Mouse (Mus musculus) lung, postnatal 25 days (tissue): Measurements from ENCODE around the gene Magi1.
A peak's percentile ranks its signal among the peaks of the same experiment; 100 is the strongest.

Source experiments
- DNase-seq: peaks from one replicate; pipeline ENCODE4 v3.0.0; 2022; ENCODE audit warnings: low spot score

Gene Magi1

DNA sequence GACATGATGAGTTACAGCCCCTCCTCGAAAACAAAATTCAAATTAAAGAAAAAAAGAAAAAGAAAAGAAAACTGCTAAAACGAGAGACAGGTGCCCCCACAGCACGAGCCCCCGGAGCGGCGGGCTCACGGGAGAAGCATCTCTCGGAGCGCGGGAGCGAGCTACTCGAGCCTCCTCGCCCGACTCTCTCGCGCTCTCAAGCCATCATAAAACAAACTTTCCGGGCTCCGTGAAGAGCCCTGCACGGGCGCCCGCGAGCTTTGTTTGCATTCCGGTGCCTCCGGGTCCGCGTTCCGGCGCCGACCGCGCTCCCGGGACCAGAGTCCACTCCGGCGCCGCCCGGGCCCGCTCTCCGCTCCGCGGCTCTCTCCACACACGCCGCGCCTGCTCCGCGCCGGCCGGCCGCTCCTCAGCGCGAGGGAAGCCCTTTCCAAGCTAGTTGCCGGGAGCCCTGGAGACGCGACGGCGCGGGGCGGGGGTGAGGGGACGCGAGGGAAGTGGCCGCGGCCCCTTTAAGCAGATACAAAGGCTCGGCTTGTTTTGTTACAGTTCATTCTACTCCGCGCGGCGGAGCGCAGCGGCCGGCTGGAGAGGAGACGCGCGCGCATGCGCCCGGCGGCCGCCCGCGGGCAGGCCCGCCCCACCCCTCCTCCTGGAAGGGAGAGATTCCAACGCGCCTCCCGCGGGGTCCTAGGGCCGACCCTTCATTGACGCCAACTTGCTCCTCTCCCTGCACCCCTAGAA lies at the start of gene Magi1:
Gene Magi1 (minus strand): TSS at position 600 of the 744 bp plus-strand sequence.
- peak; percentile 93 for DNase-seq

- DNase-seq: peak; percentile 31
Observed at GRCm38 (mm10) chr6:94327143-94327542, 43.4 kb upstream of the Magi1 start.

DNA sequence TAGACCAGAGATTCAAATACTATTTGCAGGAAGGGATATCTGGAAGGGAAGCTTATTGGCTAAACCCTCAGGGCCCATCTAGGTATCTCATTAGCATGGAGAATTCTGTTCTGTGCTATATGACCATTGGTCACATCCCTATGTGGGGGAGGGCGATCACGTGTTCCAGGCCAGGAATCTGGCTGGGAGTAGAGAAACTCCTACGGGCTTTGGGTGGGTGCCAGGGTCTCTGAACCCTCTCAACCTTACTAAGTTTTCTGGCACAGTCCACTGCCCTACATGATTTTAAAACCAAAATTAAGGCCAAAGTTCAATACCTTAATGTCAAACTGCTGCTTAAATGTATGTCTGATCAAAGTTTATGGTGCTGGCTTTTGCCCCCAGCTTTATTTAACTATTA lies 33.2 kb upstream of the Magi1 start:
- DNase-seq: no peak

GRCm38 (mm10) chr6:94312285-94312684 lies 28.6 kb upstream of the Magi1 start:
- DNase-seq: no peak

DNA sequence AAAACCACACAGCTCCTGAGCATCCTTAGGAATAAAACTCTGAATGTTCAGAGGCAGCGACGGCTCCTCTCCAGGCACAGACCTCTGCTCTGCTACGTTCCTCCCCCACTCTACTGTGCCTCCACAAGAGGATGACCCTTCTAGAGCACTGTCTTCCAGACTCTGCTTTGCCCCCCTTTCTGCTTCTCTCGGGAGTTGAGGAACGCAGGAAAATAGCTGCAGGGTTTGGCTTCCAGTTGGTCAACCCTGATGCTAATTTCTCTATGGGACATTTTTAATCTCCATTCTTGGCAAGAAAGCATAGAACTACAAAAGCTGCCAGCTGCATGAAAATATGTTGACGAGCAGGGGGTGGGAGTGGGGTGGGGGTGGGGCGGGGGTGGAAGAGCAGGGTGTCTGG lies 24.8 kb upstream of the Magi1 start:
- DNase-seq: no peak

DNA sequence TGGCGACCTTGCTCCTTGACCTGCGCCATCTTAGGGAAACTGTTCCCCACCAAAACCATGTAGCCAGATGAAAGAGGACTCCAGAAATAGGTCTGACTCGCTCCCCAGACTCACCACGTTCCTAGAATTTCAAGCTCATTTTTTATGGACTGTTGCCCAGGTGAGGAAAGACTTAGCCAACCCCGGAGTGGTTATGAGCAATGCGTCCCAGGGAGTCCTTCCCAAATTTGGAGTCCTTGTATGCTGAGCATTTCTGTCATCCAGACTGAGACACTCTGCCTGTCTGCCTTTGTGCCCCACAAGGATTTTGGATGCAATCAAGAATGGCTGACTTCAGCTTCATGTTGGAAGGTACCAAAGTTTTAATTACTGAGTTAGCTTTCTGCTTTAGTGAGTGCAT lies 19.8 kb upstream of the Magi1 start:
- peak; percentile 45 for DNase-seq

DNA sequence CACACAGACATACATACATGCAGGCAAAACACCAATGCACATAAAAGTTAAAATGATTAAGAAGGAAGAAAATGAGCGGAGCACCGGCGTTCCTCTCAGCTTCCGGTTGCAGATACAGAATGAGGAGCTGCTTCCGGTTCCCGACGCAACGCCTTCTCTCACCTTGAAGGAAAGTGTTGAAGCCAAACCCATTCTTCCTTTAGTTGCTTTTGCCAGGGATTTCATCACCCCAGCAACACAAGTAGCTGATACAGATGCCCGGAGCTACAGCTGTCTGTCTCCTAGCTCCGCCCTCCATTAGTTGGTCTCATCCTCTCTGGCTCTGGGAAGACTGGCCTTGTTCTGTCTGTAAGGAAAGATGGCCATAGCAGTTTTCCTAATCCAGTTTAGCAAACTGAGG lies 18.1 kb upstream of the Magi1 start:
- no peak for DNase-seq

DNA sequence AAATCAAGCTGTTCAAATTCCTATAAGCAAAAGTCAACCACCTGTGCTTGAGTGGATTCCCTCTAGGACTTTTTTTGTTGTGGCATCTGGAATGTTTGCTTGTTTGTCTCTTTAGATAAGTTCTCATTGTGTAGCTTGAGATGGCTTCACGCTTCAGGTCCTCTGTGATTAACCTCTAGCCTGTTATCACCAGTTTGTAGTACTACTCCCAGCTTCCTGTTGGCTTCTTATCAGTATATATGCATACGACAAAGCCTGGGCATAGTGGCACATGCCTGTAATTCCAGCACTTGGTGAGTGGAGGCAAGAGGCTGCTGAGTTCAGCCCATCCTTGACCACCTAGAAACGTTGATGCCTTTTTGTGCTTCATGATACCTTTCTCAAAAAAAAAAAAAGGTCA lies 16.8 kb upstream of the Magi1 start:
- DNase-seq: no peak

GRCm38 (mm10) chr6:94287387-94287786 lies 3.7 kb upstream of the Magi1 start:
- DNase-seq: no peak

- peak; percentile 27 for DNase-seq
Observed at GRCm38 (mm10) chr6:94286555-94286954, 2.8 kb upstream of the Magi1 start.

DNA sequence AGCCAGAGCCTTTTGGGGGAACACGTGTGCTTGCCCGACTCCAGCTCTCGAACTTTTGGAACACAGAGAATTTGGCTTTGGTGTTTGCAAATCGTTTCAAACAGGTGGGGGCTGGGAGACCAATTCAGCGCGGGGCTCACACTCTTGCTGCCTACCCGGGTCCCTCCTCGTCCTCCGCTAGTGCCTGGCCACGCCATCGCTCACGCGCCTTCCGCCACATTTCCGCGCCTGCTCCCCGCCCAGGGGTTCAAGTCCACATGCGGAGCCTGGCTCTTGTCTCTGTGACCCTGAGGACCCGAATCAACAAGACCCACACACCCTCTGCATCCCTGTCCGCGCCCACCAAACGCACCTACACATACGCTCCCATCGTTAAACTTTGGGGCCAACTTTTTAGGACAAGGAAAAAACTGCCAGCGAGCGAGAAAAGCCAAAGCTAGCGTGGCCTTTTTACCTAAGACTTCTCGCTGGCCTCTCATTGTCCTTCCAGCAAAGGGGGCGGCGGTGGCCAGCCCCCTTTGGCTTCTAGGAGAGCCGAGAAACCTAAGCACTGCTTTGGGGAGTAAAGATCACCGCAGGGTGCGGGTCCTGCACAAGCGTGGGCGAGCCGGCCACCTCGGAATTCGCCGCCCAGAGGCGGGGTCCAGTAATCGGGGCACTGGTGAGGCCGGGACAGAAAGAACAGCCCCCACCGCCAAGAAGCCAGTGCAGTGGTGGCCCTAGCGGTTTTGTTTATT lies 540 bp upstream of the Magi1 start:
- DNase-seq: no peak

- peak; percentile 42 for DNase-seq
Observed at GRCm38 (mm10) chr6:94282301-94283241, 1.1 kb downstream of the Magi1 start.

- no peak for DNase-seq
Observed at GRCm38 (mm10) chr6:94281606-94282280, 2.0 kb downstream of the Magi1 start.

GRCm38 (mm10) chr6:94273941-94274340 lies 9.8 kb downstream of the Magi1 start:
- no peak for DNase-seq

DNA sequence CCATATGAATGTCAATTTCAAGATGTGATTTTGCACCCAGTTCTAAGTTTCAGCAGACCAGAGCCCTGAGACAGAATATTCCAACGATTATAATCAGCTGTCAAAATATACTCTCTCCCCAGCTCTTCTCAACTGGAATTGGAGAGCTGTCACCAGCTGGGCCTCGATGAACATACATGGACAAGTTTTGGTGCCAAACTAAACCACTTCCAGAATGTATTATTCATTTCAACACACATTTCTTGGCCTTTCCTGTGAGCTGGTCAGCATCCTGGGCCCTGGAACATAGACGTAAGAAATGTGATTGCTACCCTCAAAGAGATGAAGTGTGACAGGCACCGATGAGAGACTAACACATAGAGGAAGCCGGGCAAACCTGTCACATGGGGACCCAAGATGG lies 13.7 kb downstream of the Magi1 start:
- no peak for DNase-seq

DNA sequence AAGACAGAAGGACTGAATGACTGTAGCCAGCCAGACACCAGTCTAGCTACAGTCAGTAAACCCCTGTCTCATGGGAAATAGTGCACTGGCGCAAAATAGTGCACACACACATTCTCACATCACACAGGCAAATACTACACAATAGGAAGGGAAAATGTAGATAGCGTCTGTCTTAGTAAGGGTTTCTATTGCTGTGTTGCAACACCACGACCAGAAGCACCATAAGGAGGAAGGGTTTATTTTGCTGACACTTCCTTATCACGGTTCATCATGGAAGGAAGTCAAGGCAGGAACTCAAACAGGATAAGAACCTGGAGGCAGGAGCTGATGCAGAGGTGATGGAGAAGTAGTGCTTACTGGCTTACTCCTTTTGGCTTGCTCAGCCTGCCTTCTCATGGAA lies 14.5 kb downstream of the Magi1 start:
- no peak for DNase-seq

GRCm38 (mm10) chr6:94265244-94265935 lies 18.3 kb downstream of the Magi1 start:
- DNase-seq: no peak

GRCm38 (mm10) chr6:94264183-94264941 lies 19.4 kb downstream of the Magi1 start:
- peak; percentile 18 for DNase-seq

GRCm38 (mm10) chr6:94260831-94261230 lies 22.9 kb downstream of the Magi1 start:
- DNase-seq: no peak

- DNase-seq: no peak
Observed at GRCm38 (mm10) chr6:94259981-94260380, 23.7 kb downstream of the Magi1 start.

DNA sequence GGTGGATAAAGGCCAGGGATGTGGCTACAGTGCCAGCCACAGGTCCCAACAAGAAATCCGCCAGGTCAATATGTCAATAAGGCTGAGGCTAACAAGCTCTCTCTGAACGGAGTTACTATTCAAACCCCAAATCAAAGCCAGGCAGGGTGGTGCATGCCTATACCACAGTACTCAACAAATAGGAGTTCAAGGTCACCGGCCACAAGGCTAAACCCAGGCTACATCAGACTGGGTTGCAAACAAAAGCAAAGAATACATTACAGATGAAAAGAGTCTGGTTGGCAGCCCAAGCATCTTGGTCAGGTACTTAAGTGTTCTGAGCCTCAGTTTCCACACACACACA lies 25.9 kb downstream of the Magi1 start:
- no peak for DNase-seq
